Mouse (Mus musculus): Measurements from ENCODE around the gene Dnmt3c. TPM values are rescaled to one million over a fixed set of nuclear protein-coding genes. Genes with fewer than 3 reads are reported as not detected.

The Dnmt3c gene
- polyA plus RNA-seq (2015; fragmentation: Illumina TruSeq; extraction: RNeasy Lipid Tissue Mini Kit (QIAGEN cat#74804); ENCODE audit: insufficient read depth, low replicate concordance) = not detected

DNA sequence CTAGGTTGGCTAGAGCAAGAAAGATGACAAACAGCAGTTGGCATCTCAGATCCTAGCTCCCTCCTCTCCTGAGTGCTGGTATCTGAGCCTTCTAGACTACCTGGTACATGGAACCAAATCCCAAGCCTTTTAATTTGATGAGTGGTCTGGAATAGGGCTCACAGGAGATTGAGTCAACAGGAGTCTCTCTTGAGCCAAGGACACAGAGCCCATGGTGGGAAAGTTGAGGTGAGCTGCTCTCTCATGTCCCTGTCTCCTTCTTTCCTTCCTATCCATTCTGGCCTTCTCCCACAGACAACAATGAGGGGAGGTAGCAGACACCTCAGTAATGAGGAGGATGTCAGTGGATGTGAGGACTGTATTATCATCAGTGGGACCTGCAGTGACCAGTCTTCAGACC, at the start of gene Dnmt3c:
Gene Dnmt3c (plus strand): TSS at position 301 of the 400 bp plus-strand sequence.

DNA sequence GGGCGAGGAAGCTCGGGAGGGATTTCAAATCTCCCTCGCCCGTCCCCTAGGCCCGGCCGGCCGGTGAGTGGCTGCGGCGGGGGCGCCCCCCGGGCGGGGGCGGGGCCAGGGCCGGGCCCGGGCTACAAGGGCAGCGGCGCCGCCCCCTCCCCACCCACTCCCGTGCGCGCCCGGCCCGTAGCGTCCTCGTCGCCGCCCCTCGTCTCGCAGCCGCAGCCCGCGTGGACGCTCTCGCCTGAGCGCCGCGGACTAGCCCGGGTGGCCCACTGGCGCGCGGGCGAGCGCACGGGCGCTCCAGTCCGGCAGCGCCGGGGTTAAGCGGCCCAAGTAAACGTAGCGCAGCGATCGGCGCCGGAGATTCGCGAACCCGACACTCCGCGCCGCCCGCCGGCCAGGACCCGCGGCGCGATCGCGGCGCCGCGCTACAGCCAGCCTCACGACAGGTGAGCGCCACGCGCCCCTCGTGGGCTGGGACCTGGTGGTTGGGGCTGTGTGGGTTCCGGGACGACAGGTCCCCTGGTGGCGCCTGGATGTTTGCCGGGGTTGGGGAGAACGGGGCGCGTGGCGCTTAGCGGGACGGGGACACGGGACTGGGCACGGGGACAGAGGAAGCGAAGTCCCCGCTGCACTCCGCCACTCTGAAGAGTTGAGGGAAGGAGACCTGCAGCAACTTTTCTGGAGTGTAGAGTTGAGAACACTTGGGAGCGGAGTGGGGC, 47.0 kb upstream of the Dnmt3c start, which contains the start of gene Dnmt3b:
Gene Dnmt3b (plus strand): TSS at position 153 of the 716 bp plus-strand sequence.

DNA sequence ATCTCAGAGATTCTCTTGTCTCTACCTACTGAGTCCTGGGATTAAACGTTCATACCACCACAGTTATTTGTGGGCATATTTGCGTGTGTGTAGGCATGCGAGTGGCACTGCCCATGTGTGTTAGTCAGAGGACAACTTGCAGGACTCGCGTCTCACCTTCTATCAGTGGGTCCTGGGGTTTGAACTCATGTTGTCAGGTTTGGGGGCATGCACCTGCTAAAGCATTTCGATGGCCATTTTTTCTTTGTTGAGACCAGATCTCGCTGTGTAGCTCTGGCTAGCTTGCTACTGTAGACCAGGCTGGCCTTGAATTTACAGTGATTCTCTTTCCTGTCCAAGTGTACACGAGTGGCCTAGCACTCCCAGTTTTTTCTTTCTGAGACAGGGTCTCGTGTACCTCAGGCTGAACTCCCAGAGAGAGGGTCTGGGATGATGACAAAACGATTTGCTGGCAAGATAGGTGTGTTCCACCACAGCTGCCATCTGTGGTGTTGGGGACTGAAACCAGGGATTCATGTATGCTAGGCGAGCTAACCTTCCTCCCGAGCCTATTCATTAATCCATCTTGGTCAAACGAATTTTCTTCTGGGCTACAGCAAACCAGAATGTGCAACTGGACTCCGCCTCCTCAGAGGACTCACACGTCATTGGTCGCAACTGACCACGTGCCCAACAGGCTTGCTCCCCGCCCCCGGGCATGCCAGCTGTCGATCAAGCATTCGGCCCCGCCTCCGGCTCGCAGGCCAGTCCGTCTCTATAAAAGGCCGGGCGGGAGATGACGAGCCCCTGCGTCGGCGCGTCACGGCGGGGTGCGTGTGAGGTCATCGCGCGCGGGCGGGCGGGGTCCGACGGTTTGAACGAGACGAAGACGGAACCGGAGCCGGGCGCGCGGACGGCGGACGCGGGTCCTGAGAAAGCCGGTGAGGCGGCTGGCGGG, 44.3 kb downstream of the Dnmt3c start, which contains the start of gene Mapre1:
Gene Mapre1 (plus strand): TSS at position 775 of the 937 bp plus-strand sequence.

Other genes with a start within 250 kb of the Dnmt3c start
- not detected for gene 4930404H24Rik, start 203.9 kb upstream of the Dnmt3c start, polyA plus RNA-seq (2015; fragmentation: Illumina TruSeq; extraction: RNeasy Lipid Tissue Mini Kit (QIAGEN cat#74804); ENCODE audit: insufficient read depth, low replicate concordance)
- gene Nol4l, start 166.7 kb upstream of the Dnmt3c start, polyA plus RNA-seq (2015; fragmentation: Illumina TruSeq; extraction: RNeasy Lipid Tissue Mini Kit (QIAGEN cat#74804); ENCODE audit: insufficient read depth, low replicate concordance) = 2.1 TPM
- gene Commd7, start 63.9 kb upstream of the Dnmt3c start, polyA plus RNA-seq (2015; fragmentation: Illumina TruSeq; extraction: RNeasy Lipid Tissue Mini Kit (QIAGEN cat#74804); ENCODE audit: insufficient read depth, low replicate concordance) = 34.1 TPM
- gene Dnmt3b, start 47.2 kb upstream of the Dnmt3c start, polyA plus RNA-seq (2015; fragmentation: Illumina TruSeq; extraction: RNeasy Lipid Tissue Mini Kit (QIAGEN cat#74804); ENCODE audit: insufficient read depth, low replicate concordance) = 5.4 TPM
- 181 TPM for gene Mapre1, start 44.6 kb downstream of the Dnmt3c start, polyA plus RNA-seq (2015; fragmentation: Illumina TruSeq; extraction: RNeasy Lipid Tissue Mini Kit (QIAGEN cat#74804); ENCODE audit: insufficient read depth, low replicate concordance)
- gene Efcab8, start 83.3 kb downstream of the Dnmt3c start, polyA plus RNA-seq (2015; fragmentation: Illumina TruSeq; extraction: RNeasy Lipid Tissue Mini Kit (QIAGEN cat#74804); ENCODE audit: insufficient read depth, low replicate concordance) = 0.17 TPM
- gene Sun5, start 174.4 kb downstream of the Dnmt3c start, polyA plus RNA-seq (2015; fragmentation: Illumina TruSeq; extraction: RNeasy Lipid Tissue Mini Kit (QIAGEN cat#74804); ENCODE audit: insufficient read depth, low replicate concordance) = not detected
- not detected for gene Bpifb2, start 178.4 kb downstream of the Dnmt3c start, polyA plus RNA-seq (2015; fragmentation: Illumina TruSeq; extraction: RNeasy Lipid Tissue Mini Kit (QIAGEN cat#74804); ENCODE audit: insufficient read depth, low replicate concordance)
- gene Bpifb6, start 203.7 kb downstream of the Dnmt3c start, polyA plus RNA-seq (2015; fragmentation: Illumina TruSeq; extraction: RNeasy Lipid Tissue Mini Kit (QIAGEN cat#74804); ENCODE audit: insufficient read depth, low replicate concordance) = not detected
- gene Bpifb3, start 221.6 kb downstream of the Dnmt3c start, polyA plus RNA-seq (2015; fragmentation: Illumina TruSeq; extraction: RNeasy Lipid Tissue Mini Kit (QIAGEN cat#74804); ENCODE audit: insufficient read depth, low replicate concordance) = not detected
- not detected for gene Bpifb4, start 241.6 kb downstream of the Dnmt3c start, polyA plus RNA-seq (2015; fragmentation: Illumina TruSeq; extraction: RNeasy Lipid Tissue Mini Kit (QIAGEN cat#74804); ENCODE audit: insufficient read depth, low replicate concordance)